Mouse (Mus musculus) heart, postnatal 0 days (tissue): Measurements from ENCODE around the gene Ryr3. TPM values are rescaled to one million over a fixed set of nuclear protein-coding genes. Genes with fewer than 3 reads are reported as not detected.

Experiments
- ATAC-seq: fragments of 200-750 bp; cut with Nextera tagmentation; 2 replicates; pipeline ENCODE4 v1.8.0; 2017; ENCODE audit warnings: low read depth, moderate number of reproducible peaks, moderate library complexity; ENCODE audit not compliant: insufficient read depth
- DNase-seq: peaks from one replicate; pipeline ENCODE4 v3.0.0-alpha.2; 2016; ENCODE audit warnings: low spot score
- H3K27ac ChIP-seq: fragments of 300-500 bp; sonication (generic); 2 replicates; pipeline ENCODE4 v1.5.1; 2014; ENCODE audit warnings: low read depth, mild to moderate bottlenecking
- H3K27me3 ChIP-seq: fragments of 300-500 bp; sonication (generic); 2 replicates; pipeline ENCODE4 v1.6.1; 2014; ENCODE audit warnings: low read length, mixed read lengths; ENCODE audit not compliant: control insufficient read depth, insufficient read depth
- H3K36me3 ChIP-seq: fragments of 300-500 bp; sonication (generic); replicated peaks from 2 replicates; pipeline ENCODE4 v1.6.1; 2014; ENCODE audit warnings: low read length, mixed read lengths; ENCODE audit not compliant: control insufficient read depth, insufficient read depth
- H3K4me1 ChIP-seq: fragments of 300-500 bp; sonication (generic); 2 replicates; pipeline ENCODE4 v1.6.1; 2014; ENCODE audit warnings: antibody characterized with exemption; ENCODE audit not compliant: control insufficient read depth, insufficient read depth
- H3K4me2 ChIP-seq: fragments of 300-500 bp; sonication (generic); 2 replicates; pipeline ENCODE4 v1.6.1; 2014; ENCODE audit warnings: low read depth, mild to moderate bottlenecking, low read length, moderate library complexity
- H3K4me3 ChIP-seq: fragments of 300-500 bp; sonication (generic); 2 replicates; pipeline ENCODE4 v1.5.1; 2014; ENCODE audit warnings: low read depth, low read length
- H3K9ac ChIP-seq: fragments of 300-500 bp; sonication (generic); replicated peaks from 2 replicates; pipeline ENCODE4 v1.6.1; 2014; ENCODE audit warnings: low read depth, low read length, mixed read lengths
- H3K9me3 ChIP-seq: fragments of 300-500 bp; sonication (generic); replicated peaks from 2 replicates; pipeline ENCODE4 v1.6.1; 2016; ENCODE audit warnings: low read length; ENCODE audit not compliant: control insufficient read depth
- CTCF ChIP-seq: IDR thresholded peaks from 2 replicates; pipeline ENCODE4 v1.5.1; 2016; ENCODE audit warnings: antibody characterized with exemption, control low read depth, low read depth
- EP300 ChIP-seq: IDR thresholded peaks from 2 replicates; pipeline ENCODE4 v1.6.1; 2016; ENCODE audit warnings: antibody characterized with exemption, low read depth
- WGBS: fragments of 180-500 bp; shearing (Covaris S2); extraction: QIAGEN DNeasy Blood & Tissue Kit; methylation state at CpG from one replicate; pipeline ENCODE4 v1.1.7; 2014; 5-methylcytosine and 5-hydroxymethylcytosine counted together
- polyA plus RNA-seq: library from polyadenylated mRNA; unstranded; fragments of >200 nt; fragmentation: Nextera tagmentation; extraction: Ambion mirVana; gene quantifications from 2 replicates; pipeline ENCODE4 v1.2.1, GENCODE M21; 2015
- total RNA-seq: library from RNA; depleted of rRNA; stranded (reverse); fragments of >200 nt; gene quantifications from 2 replicates; pipeline ENCODE4 v1.2.3, GENCODE M21; 2014; ENCODE audit warnings: low replicate concordance

The Ryr3 gene
- total and polyA plus RNA-seq, 2 experiments from 2014 or later = 4.1 to 14.4 TPM

DNA sequence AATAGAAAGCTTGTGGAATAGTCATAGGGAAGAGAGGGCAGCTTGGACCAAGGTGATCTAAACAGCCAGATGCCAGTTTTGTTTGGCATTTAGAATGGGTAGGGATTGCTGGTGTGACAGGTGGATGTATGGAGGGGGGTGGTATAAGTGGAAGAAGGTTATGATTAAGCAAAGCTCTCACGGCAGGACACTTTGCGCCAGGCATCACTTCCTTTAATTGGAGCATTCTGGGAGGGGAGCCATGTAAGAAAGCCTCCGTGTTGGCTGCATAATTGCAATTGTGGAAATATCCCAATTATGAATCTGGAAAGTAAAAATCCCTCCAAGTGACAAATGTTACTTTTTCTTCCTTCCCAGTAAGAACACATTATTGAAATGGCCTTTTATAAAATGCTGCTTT lies 339.5 kb downstream of the Ryr3 start:
- H3K27ac ChIP-seq = no peak overlapping the region
- H3K9ac ChIP-seq = no peak overlapping the region
- H3K4me1 ChIP-seq = no peaks in the 10 kb centered on the region
- no peak for DNase-seq
- no peak overlapping the region for H3K4me3 ChIP-seq
- H3K36me3 ChIP-seq = no peaks in the 10 kb centered on the region
- no peaks in the 10 kb centered on the region for H3K9me3 ChIP-seq
- no peak overlapping the region for H3K4me2 ChIP-seq
- ATAC-seq = no peak
- no peak for TF ChIP-seq CTCF
- TF ChIP-seq EP300 = no peak
- WGBS = 78% methylated on average over 3 of the region's 3 CpGs
- no peaks in the 10 kb centered on the region for H3K27me3 ChIP-seq

DNA sequence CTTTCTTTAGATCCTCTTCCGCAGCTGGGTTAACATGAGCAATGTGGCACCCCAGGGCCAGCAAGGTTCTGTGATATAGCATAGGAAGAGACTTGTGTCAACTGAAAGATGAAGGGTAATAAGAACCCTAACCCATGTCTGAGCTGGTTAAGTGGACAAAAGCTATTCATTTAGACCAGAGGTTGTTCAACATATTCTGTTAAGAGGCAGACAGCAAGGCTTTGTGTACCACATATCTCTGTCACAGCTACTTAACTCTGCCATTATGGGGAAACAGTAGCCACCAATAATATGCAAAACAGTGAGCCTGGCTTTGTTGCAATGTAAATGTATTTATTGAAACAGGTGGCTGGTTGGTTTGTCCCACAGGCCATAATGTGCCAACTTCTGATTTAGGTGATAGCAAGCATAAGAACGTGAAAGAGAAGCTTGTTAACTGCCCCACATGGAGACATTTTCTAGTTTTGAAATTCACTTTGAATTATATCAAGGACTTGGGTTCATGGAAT lies 350.8 kb downstream of the Ryr3 start:
- H3K36me3 ChIP-seq = no peaks in the 10 kb centered on the region
- H3K9ac ChIP-seq = no peak overlapping the region
- DNase-seq (no peak), ATAC-seq (no peak)
- TF ChIP-seq EP300 (no peak), CTCF (no peak)
- 70% methylated on average over 2 of the region's 2 CpGs for WGBS
- no peaks in the 10 kb centered on the region for H3K27me3 ChIP-seq
- no peak overlapping the region for H3K4me2 ChIP-seq
- H3K27ac ChIP-seq = no peak overlapping the region
- H3K4me3 ChIP-seq = no peak overlapping the region
- H3K4me1 ChIP-seq = no peaks in the 10 kb centered on the region
- H3K9me3 ChIP-seq = no peaks in the 10 kb centered on the region

DNA sequence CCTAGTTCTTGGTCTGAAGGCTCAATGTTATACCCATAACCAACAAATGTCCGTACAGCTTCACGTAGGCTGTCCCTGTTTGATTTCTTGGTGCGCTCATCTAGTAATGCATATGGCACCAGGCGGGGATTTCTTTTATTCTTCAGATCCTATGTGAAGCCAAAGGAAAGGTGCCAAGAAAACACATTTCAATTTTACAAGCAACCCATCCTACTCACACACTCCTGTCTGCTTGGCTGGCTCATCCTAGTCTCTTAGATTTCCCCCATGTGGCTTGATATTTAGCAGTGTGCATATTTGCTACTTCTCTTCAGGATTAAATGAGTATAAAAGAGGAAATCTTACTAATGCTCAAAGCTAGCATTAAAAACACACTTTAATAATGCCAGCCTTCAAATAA lies 355.1 kb downstream of the Ryr3 start:
- WGBS = 82% methylated on average over 4 of the region's 4 CpGs
- Histone ChIP-seq H3K9ac (no peak overlapping the region), H3K9me3 (no peaks in the 10 kb centered on the region), H3K36me3 (no peaks in the 10 kb centered on the region), H3K4me2 (no peak overlapping the region), H3K4me1 (no peaks in the 10 kb centered on the region), H3K4me3 (no peak overlapping the region), H3K27me3 (no peaks in the 10 kb centered on the region), H3K27ac (no peak overlapping the region)
- TF ChIP-seq CTCF (no peak), EP300 (no peak)
- DNase-seq = no peak
- no peak for ATAC-seq

DNA sequence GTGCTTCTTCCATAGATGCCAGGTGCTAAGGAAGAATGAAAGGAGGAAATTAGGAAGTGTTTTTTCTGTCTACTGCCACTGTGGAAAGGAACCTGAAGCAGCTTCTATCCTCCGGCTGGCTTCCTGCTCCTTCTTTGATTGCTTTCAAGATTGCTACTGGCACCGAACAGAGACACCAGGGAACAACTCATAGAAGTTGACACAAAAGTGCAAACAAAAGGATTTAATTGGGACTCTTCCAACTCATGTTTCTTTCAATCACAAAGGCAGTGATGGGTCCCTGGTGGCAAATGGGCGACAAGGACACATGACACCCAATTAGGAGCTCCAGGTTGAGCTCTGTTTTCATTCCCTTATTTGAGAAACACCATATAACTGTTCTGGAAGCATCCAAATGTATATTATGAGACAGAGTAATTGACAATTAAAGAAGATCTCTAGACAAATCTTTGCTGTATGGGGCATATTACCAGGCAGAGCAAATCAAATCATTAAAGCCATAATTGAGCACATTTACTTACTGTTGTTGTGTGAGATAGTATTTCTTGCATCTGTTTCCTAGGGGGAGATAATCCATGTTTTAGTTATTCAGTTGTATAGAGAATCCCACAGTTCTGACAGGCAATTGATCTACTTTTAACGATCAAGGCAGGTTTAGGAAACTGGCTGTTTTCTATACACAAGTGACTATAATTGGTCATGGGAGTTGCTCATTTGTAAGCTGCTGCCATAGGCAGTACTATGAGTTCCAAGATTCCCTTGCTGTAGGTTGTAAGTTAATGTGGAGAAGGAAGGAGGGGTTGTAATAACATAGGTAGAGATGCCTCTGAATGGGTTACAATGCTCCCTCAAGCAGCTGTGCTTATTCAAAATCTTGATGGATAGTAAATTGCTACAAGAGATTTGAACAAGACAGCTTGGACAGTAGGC lies 371.0 kb downstream of the Ryr3 start:
- DNase-seq = no peak
- WGBS = 61% methylated on average over 4 of the region's 4 CpGs
- no peak overlapping the region for H3K9ac ChIP-seq
- no peak overlapping the region for H3K27ac ChIP-seq
- no peak for TF ChIP-seq EP300
- no peak for TF ChIP-seq CTCF
- ATAC-seq = no peak
- 0 out of 2 replicates have a peak, but pooled peaks cover 10% of the 10 kb centered on the region for H3K9me3 ChIP-seq
- no peak overlapping the region for H3K4me2 ChIP-seq
- H3K4me1 ChIP-seq = no peaks in the 10 kb centered on the region
- H3K27me3 ChIP-seq = no peaks in the 10 kb centered on the region
- no peaks in the 10 kb centered on the region for H3K36me3 ChIP-seq
- no peak overlapping the region for H3K4me3 ChIP-seq

DNA sequence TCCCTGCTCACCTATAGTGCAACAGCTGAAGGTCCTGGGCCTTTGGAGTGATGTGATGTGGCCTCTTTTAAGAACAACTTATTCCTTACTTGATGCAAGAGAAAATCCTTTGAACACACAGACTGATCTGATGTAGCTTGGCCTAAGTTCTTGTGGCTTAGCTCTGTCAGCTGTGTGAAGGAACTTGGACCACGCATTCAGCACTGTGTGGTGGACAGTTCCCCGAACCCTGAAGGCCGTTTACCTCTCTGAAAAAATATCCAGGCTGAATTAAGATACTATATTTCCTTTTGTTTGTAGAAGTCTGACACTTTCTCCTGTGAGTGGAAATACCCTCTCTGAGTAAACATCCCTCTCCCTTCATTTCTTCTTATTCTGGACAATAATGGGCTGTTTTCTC lies 374.0 kb downstream of the Ryr3 start:
- Histone ChIP-seq H3K27ac (no peak overlapping the region), H3K36me3 (no peaks in the 10 kb centered on the region), H3K27me3 (no peaks in the 10 kb centered on the region), H3K9ac (no peak overlapping the region), H3K4me1 (no peaks in the 10 kb centered on the region), H3K4me3 (no peak overlapping the region), H3K9me3 (no peaks in the 10 kb centered on the region), H3K4me2 (no peak overlapping the region)
- WGBS = 15% methylated on average over 3 of the region's 3 CpGs
- ATAC-seq = no peak
- TF ChIP-seq CTCF (no peak), EP300 (no peak)
- no peak for DNase-seq
